Mouse (Mus musculus) stomach, embryonic 16.5 days (tissue): ENCODE measurements around the gene Luzp1. TPM values are rescaled to one million over a fixed set of nuclear protein-coding genes. Genes with fewer than 3 reads are reported as not detected.

ENCODE experiments used
- ATAC-seq: fragments of 200-750 bp; cut with Nextera tagmentation; 2 replicates; pipeline ENCODE4 v1.8.0; 2017; ENCODE audit warnings: moderate number of reproducible peaks, moderate TSS enrichment; ENCODE audit not compliant: insufficient read depth, low FRiP score
- H3K27ac ChIP-seq: fragments of 300-500 bp; sonication (generic); 2 replicates; pipeline ENCODE4 v1.5.1; 2014; ENCODE audit warnings: low read length
- H3K27me3 ChIP-seq: fragments of 300-500 bp; sonication (generic); 2 replicates; pipeline ENCODE4 v1.6.1; 2014; ENCODE audit warnings: low read length, control low read depth, mixed read lengths; ENCODE audit not compliant: control insufficient read depth, insufficient read depth
- H3K36me3 ChIP-seq: fragments of 300-500 bp; sonication (generic); 2 replicates; pipeline ENCODE4 v1.6.1; 2014; ENCODE audit warnings: low read length; ENCODE audit not compliant: control insufficient read depth, insufficient read depth
- H3K4me1 ChIP-seq: fragments of 300-500 bp; sonication (generic); 2 replicates; pipeline ENCODE4 v1.6.1; 2014; ENCODE audit warnings: low read length, control low read depth, mixed read lengths; ENCODE audit not compliant: control insufficient read depth, insufficient read depth
- H3K4me2 ChIP-seq: fragments of 300-500 bp; sonication (generic); 2 replicates; pipeline ENCODE4 v1.6.1; 2014; ENCODE audit warnings: low read depth, low read length, mixed read lengths
- H3K4me3 ChIP-seq: fragments of 300-500 bp; sonication (generic); replicated peaks from 2 replicates; pipeline ENCODE4 v1.5.1; 2014; ENCODE audit warnings: mild to moderate bottlenecking, low read length
- H3K9ac ChIP-seq: fragments of 300-500 bp; sonication (generic); 2 replicates; pipeline ENCODE4 v1.6.1; 2014; ENCODE audit warnings: low read length
- H3K9me3 ChIP-seq: fragments of 300-500 bp; sonication (generic); replicated peaks from 2 replicates; pipeline ENCODE4 v1.6.1; 2016; ENCODE audit warnings: low read length, control low read depth; ENCODE audit not compliant: control insufficient read depth
- WGBS: fragments of 180-500 bp; shearing (Covaris S2); extraction: QIAGEN DNeasy Blood & Tissue Kit; methylation state at CpG from one replicate; pipeline ENCODE4 v1.1.7; 2014; 5-methylcytosine and 5-hydroxymethylcytosine counted together
- polyA plus RNA-seq: library from polyadenylated mRNA; unstranded; fragments of >200 nt; fragmentation: Nextera tagmentation; extraction: Ambion mirVana; gene quantifications from 2 replicates; pipeline ENCODE4 v1.2.1, GENCODE M21; 2015

Luzp1 gene
- polyA plus RNA-seq, 1 experiment from 2014 or later, result 88.7 TPM

- H3K27me3 ChIP-seq, result peaks cover 3% of the 10 kb centered on the region; the same call in 1 of the 2 replicates
- peak overlapping the region; percentile 98 for H3K27ac ChIP-seq
- 70% methylated on average over 14 of the region's 14 CpGs for WGBS
- peaks cover 29% of the 10 kb centered on the region for H3K4me1 ChIP-seq
- no peaks in the 10 kb centered on the region for H3K9me3 ChIP-seq
- H3K4me3 ChIP-seq, result 0 out of 2 replicates have a peak overlapping the region, but pooled peaks have one; percentile 61
- no peak overlapping the region for H3K9ac ChIP-seq
- H3K4me2 ChIP-seq, result peak overlapping the region; percentile 73
- peak; percentile 14; the same call in 1 of the 2 replicates for ATAC-seq
- H3K36me3 ChIP-seq, result no peaks in the 10 kb centered on the region
Measured at GRCm38 (mm10) chr4:136468553-136469327, 821 bp upstream of the Luzp1 start.

- ATAC-seq, result peak; percentile 79
- no peaks in the 10 kb centered on the region for H3K36me3 ChIP-seq
- no peaks in the 10 kb centered on the region for H3K27me3 ChIP-seq
- peak overlapping the region; percentile 98 for H3K27ac ChIP-seq
- peak overlapping the region; percentile 73 for H3K4me2 ChIP-seq
- no peaks in the 10 kb centered on the region for H3K9me3 ChIP-seq
- peaks cover 25% of the 10 kb centered on the region for H3K4me1 ChIP-seq
- H3K4me3 ChIP-seq, result peak overlapping the region; percentile 61
- WGBS, result under 1% methylated on average over 55 of the region's 55 CpGs
- peak overlapping the region; percentile 85 for H3K9ac ChIP-seq
Measured at GRCm38 (mm10) chr4:136469941-136470346, 383 bp downstream of the Luzp1 start.

- Histone ChIP-seq H3K27me3 (no peaks in the 10 kb centered on the region), H3K36me3 (no peaks in the 10 kb centered on the region), H3K27ac (peak overlapping the region; percentile 98), H3K4me1 (peaks cover 25% of the 10 kb centered on the region), H3K9me3 (no peaks in the 10 kb centered on the region), H3K4me3 (peak overlapping the region; percentile 61), H3K9ac (peak overlapping the region; percentile 85), H3K4me2 (peak overlapping the region; percentile 73)
- peak; percentile 9; the same call in 1 of the 2 replicates for ATAC-seq
- WGBS, result under 1% methylated on average over 58 of the region's 58 CpGs
Measured at GRCm38 (mm10) chr4:136470347-136471071, 948 bp downstream of the Luzp1 start.

- no peak overlapping the region for H3K4me2 ChIP-seq
- no peak overlapping the region for H3K27ac ChIP-seq
- H3K36me3 ChIP-seq, result no peaks in the 10 kb centered on the region
- no peaks in the 10 kb centered on the region for H3K27me3 ChIP-seq
- H3K9me3 ChIP-seq, result no peaks in the 10 kb centered on the region
- peaks cover 3% of the 10 kb centered on the region for H3K4me1 ChIP-seq
- H3K4me3 ChIP-seq, result no peak overlapping the region
- 97% methylated on average over 1 of the region's 1 CpGs for WGBS
- ATAC-seq, result no peak
- no peak overlapping the region for H3K9ac ChIP-seq
Measured at GRCm38 (mm10) chr4:136476692-136477091, 7.1 kb downstream of the Luzp1 start.

GRCm38 (mm10) chr4:136486549-136486948, 17.0 kb downstream of the Luzp1 start:
- H3K4me2 ChIP-seq, result no peak overlapping the region
- no peak for ATAC-seq
- H3K9me3 ChIP-seq, result 0 out of 2 replicates have a peak, but pooled peaks cover 4% of the 10 kb centered on the region
- no peaks in the 10 kb centered on the region for H3K4me1 ChIP-seq
- no peaks in the 10 kb centered on the region for H3K27me3 ChIP-seq
- no peak overlapping the region for H3K27ac ChIP-seq
- H3K4me3 ChIP-seq, result no peak overlapping the region
- H3K9ac ChIP-seq, result no peak overlapping the region
- WGBS, result 89% methylated on average over 2 of the region's 2 CpGs
- H3K36me3 ChIP-seq, result no peaks in the 10 kb centered on the region

GRCm38 (mm10) chr4:136495993-136496392, 26.4 kb downstream of the Luzp1 start:
- ATAC-seq, result no peak
- Histone ChIP-seq H3K4me2 (no peak overlapping the region), H3K4me1 (no peaks in the 10 kb centered on the region), H3K27ac (no peak overlapping the region), H3K4me3 (no peak overlapping the region), H3K9ac (no peak overlapping the region), H3K36me3 (no peaks in the 10 kb centered on the region), H3K27me3 (no peaks in the 10 kb centered on the region), H3K9me3 (no peaks in the 10 kb centered on the region)

GRCm38 (mm10) chr4:136505426-136506215, 36.1 kb downstream of the Luzp1 start:
- WGBS, result 39% methylated on average over 2 of the region's 2 CpGs
- Histone ChIP-seq H3K9me3 (no peaks in the 10 kb centered on the region), H3K27me3 (no peaks in the 10 kb centered on the region), H3K36me3 (no peaks in the 10 kb centered on the region), H3K4me2 (no peak overlapping the region), H3K27ac (no peak overlapping the region), H3K4me3 (no peak overlapping the region), H3K4me1 (peaks cover 6% of the 10 kb centered on the region; the same call in 1 of the 2 replicates), H3K9ac (no peak overlapping the region)
- ATAC-seq, result no peak

GRCm38 (mm10) chr4:136509857-136510256, 40.3 kb downstream of the Luzp1 start:
- H3K27me3 ChIP-seq, result no peaks in the 10 kb centered on the region
- H3K4me2 ChIP-seq, result no peak overlapping the region
- peaks cover 24% of the 10 kb centered on the region for H3K4me1 ChIP-seq
- no peak overlapping the region for H3K4me3 ChIP-seq
- no peaks in the 10 kb centered on the region for H3K9me3 ChIP-seq
- WGBS, result 88% methylated on average over 1 of the region's 1 CpGs
- ATAC-seq, result no peak
- no peak overlapping the region for H3K27ac ChIP-seq
- no peak overlapping the region for H3K9ac ChIP-seq
- H3K36me3 ChIP-seq, result no peaks in the 10 kb centered on the region
